Mouse (Mus musculus): ENCODE data around the gene Dlgap4. TPM values are rescaled to one million over a fixed set of nuclear protein-coding genes. Genes with fewer than 3 reads are reported as not detected.

Dlgap4 gene
- total and polyA plus RNA-seq, 3 experiments = 12.4 to 38.5 (median 12.7) TPM

- dilution Hi-C loops (cut with MboI; ENCODE audit: extremely low pct_ligation_motif_present, extremely low pct_unique_long_range_greater_than_20kb, low sequenced_read_pairs) (no loop called here), in situ Hi-C loops (cut with MboI; ENCODE audit: low pct_ligation_motif_present, low pct_unique_long_range_greater_than_20kb, low sequenced_read_pairs) (loop anchor here (25.0 kb wide), 1 partner anchor 110 kb away; no protein-coding TSS in a partner anchor)
- H3K4me3 ChIP-seq (replicated peaks in 1 of 3; ENCODE audit: low read depth in 2 of 3, low read length in 2 of 3, poor library complexity in 1 of 3) = no peak overlapping the region
- H3K27me3 ChIP-seq (replicated peaks) = peaks cover 67% of the 10 kb centered on the region
- no peak for TF ChIP-seq ZMIZ1 (IDR thresholded peaks at IDR 0.05; ENCODE audit: low read depth, low read length)
- TF ChIP-seq E2F4 (IDR thresholded peaks at IDR 0.05; ENCODE audit: insufficient replicate concordance, low read depth, low read length) = no peak
- no peak for TF ChIP-seq BHLHE40 (IDR thresholded peaks at IDR 0.05; ENCODE audit: low read depth, low read length)
- TF ChIP-seq EP300 (IDR thresholded peaks at IDR 0.05; ENCODE audit: low read length) = no peak
- TF ChIP-seq JUN (IDR thresholded peaks at IDR 0.05; ENCODE audit: insufficient read depth, low read depth, low read length) = no peak
- H3K4me2 ChIP-seq (ENCODE audit: insufficient read depth, low read depth, poor library complexity, severe bottlenecking) = no peak overlapping the region
- H3K4me1 ChIP-seq (ENCODE audit: control insufficient read depth in 1 of 2, insufficient read depth in 2 of 2) = 0 out of 4 replicates have a peak, but pooled peaks cover 0 to 4% of the 10 kb centered on the region in 2 experiments
- H3K27ac ChIP-seq (ENCODE audit: insufficient read depth, low read depth) = no peak overlapping the region
- no peak overlapping the region for H3K9ac ChIP-seq (ENCODE audit: insufficient read depth, low read depth)
- DNase-seq (ENCODE audit: extremely low read depth) = no peak
- no peaks in the 10 kb centered on the region for H3K79me2 ChIP-seq (replicated peaks; ENCODE audit: control insufficient read depth, extremely low read depth, insufficient read depth, poor library complexity, severe bottlenecking)
- no peaks in the 10 kb centered on the region for H3K36me3 ChIP-seq (replicated peaks in 1 of 2; ENCODE audit: control insufficient read depth in 1 of 2, insufficient read depth in 1 of 2, low read length in 1 of 2)
- H3K9me3 ChIP-seq (replicated peaks; ENCODE audit: low read length) = no peaks in the 10 kb centered on the region
Measured at GRCm38 (mm10) chr2:156697261-156697660, 83.8 kb downstream of the Dlgap4 start.

GRCm38 (mm10) chr2:156698168-156698567 is 84.7 kb downstream of the Dlgap4 start:
- DNase-seq (ENCODE audit: extremely low read depth) = no peak
- in situ Hi-C loops (cut with MboI; ENCODE audit: low pct_ligation_motif_present, low pct_unique_long_range_greater_than_20kb, low sequenced_read_pairs) (loop anchor here (25.0 kb wide), 1 partner anchor 111 kb away; no protein-coding TSS in a partner anchor), dilution Hi-C loops (cut with MboI; ENCODE audit: extremely low pct_ligation_motif_present, extremely low pct_unique_long_range_greater_than_20kb, low sequenced_read_pairs) (no loop called here)
- H3K27ac ChIP-seq (ENCODE audit: insufficient read depth, low read depth) = no peak overlapping the region
- H3K79me2 ChIP-seq (replicated peaks; ENCODE audit: control insufficient read depth, extremely low read depth, insufficient read depth, poor library complexity, severe bottlenecking) = no peaks in the 10 kb centered on the region
- TF ChIP-seq SIN3A (IDR thresholded peaks at IDR 0.05; ENCODE audit: low read length) = no peak
- TF ChIP-seq UBTF (IDR thresholded peaks at IDR 0.05; ENCODE audit: low read depth, low read length) = no peak
- TF ChIP-seq POLR2AphosphoS2 (IDR thresholded peaks at IDR 0.05; ENCODE audit: low read depth, low read length) = no peak
- TF ChIP-seq E2F4 (IDR thresholded peaks at IDR 0.05; ENCODE audit: insufficient replicate concordance, low read depth, low read length) = no peak
- TF ChIP-seq CHD2 (IDR thresholded peaks at IDR 0.05; ENCODE audit: low read length) = no peak
- TF ChIP-seq ZMIZ1 (IDR thresholded peaks at IDR 0.05; ENCODE audit: low read depth, low read length) = no peak
- no peak for TF ChIP-seq TBP (conservative IDR thresholded peaks at IDR 0.05; ENCODE audit: low read depth, low read length)
- no peak for TF ChIP-seq SMC3 (IDR thresholded peaks at IDR 0.05; ENCODE audit: low read depth, low read length)
- no peak for TF ChIP-seq ZNF384 (IDR thresholded peaks at IDR 0.05; ENCODE audit: low read depth, low read length)
- TF ChIP-seq MEF2A (IDR thresholded peaks at IDR 0.05; ENCODE audit: borderline replicate concordance, low read depth, low read length) = no peak
- no peak for TF ChIP-seq ETS1 (conservative IDR thresholded peaks at IDR 0.05; ENCODE audit: low read depth, low read length)
- no peak for TF ChIP-seq NRF1 (IDR thresholded peaks at IDR 0.05; ENCODE audit: low read depth, low read length)
- TF ChIP-seq USF2 (conservative IDR thresholded peaks at IDR 0.05; ENCODE audit: low read depth, low read length) = no peak
- no peak overlapping the region for H3K4me3 ChIP-seq (replicated peaks in 1 of 3; ENCODE audit: low read depth in 2 of 3, low read length in 2 of 3, poor library complexity in 1 of 3)
- H3K36me3 ChIP-seq (replicated peaks in 1 of 2; ENCODE audit: control insufficient read depth in 1 of 2, insufficient read depth in 1 of 2, low read length in 1 of 2) = peaks cover 0 to 2% of the 10 kb centered on the region in 2 experiments
- H3K9me3 ChIP-seq (replicated peaks; ENCODE audit: low read length) = no peaks in the 10 kb centered on the region
- no peak overlapping the region for H3K4me2 ChIP-seq (ENCODE audit: insufficient read depth, low read depth, poor library complexity, severe bottlenecking)
- no peak overlapping the region for H3K9ac ChIP-seq (ENCODE audit: insufficient read depth, low read depth)
- 0 out of 4 replicates have a peak, but pooled peaks cover 0 to 4% of the 10 kb centered on the region in 2 experiments for H3K4me1 ChIP-seq (ENCODE audit: control insufficient read depth in 1 of 2, insufficient read depth in 2 of 2)
- peaks cover 63% of the 10 kb centered on the region for H3K27me3 ChIP-seq (replicated peaks)
